Mouse (Mus musculus): ENCODE measurements around the gene Cd82. TPM values are rescaled to one million over a fixed set of nuclear protein-coding genes. Genes with fewer than 3 reads are reported as not detected.

Gene Cd82
- polyA plus RNA-seq, 1 experiment = 411 TPM

DNA sequence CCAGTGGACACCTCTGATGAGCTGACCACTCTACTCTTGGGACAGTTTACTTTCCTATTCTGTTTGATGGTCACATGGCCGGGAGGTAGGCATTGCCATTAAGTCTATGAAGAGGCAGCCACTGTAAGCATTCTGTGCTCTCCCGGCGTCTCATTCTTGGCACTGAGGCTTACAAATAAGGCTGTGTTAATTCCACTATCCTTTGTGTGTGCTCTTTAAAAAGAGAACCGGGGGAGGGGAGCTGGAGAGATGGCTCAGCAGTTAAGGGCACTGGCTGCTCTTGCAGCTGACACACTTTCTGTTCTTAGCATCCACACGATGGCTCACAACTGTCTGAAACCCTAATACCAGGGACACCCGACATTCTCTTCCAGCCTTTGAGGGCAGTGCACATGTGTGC lies 71.7 kb downstream of the Cd82 start:
- H3K36me3 ChIP-seq (ENCODE audit: control insufficient read depth, insufficient read depth) = no peaks in the 10 kb centered on the region
- peaks cover 49% of the 10 kb centered on the region for H3K27me3 ChIP-seq (ENCODE audit: control insufficient read depth, insufficient read depth, insufficient read length)
- H3K79me2 ChIP-seq (ENCODE audit: control insufficient read depth, insufficient read depth) = no peaks in the 10 kb centered on the region
- H3K4me2 ChIP-seq (ENCODE audit: low read depth) = no peak overlapping the region
- H3ac ChIP-seq (ENCODE audit: control insufficient read depth, insufficient read length) = no peak overlapping the region
- no peak for TF ChIP-seq POLR2AphosphoS2 (IDR thresholded peaks at IDR 0.05; ENCODE audit: insufficient read length, low read depth)
- TF ChIP-seq POLR2A (IDR thresholded peaks at IDR 0.05; ENCODE audit: insufficient read length, low read depth) = no peak
- no peak overlapping the region for H3K4me3 ChIP-seq

DNA sequence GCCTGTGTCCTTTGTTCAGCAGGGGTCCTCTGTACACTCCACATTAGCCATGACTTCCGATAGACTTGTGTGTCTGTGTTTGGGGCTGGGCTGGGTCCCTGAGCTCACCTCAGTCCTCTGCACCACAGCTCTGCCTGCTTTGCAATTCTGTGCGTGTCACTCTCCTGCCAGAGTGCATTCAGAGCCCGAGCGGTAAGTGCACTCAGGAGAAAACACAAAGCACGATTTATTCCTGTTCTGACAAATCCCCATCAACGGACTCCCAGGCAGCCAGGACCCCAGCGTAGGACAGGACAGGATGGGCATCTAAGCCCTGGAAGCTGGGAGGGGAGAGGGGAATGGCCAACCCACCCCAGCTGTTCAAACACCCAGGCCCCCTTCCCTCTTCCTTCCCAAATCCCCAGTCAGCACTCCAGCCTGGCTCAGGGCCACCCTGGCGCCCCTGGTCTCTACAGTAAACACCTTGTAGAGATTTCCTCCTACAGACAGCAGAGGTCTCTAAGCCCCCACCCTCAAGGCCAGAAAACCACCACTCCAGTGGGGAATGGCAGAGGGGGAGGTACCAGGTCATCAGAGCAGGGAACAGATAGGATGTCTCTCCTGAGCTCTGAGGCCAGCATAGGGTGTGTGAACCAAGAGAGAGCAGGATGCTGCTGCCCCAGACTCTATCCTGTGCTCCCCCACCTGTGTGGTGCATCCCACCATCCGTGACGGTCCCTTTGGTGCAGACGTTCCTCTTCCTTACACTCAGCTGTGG lies 72.6 kb downstream of the Cd82 start:
- Histone ChIP-seq H3ac (ENCODE audit: control insufficient read depth, insufficient read length) (no peak overlapping the region), H3K4me3 (no peak overlapping the region), H3K27me3 (ENCODE audit: control insufficient read depth, insufficient read depth, insufficient read length) (peaks cover 56% of the 10 kb centered on the region), H3K4me2 (ENCODE audit: low read depth) (no peak overlapping the region), H3K36me3 (ENCODE audit: control insufficient read depth, insufficient read depth) (no peaks in the 10 kb centered on the region), H3K79me2 (ENCODE audit: control insufficient read depth, insufficient read depth) (no peaks in the 10 kb centered on the region)
- TF ChIP-seq REST (IDR thresholded peaks at IDR 0.05; ENCODE audit: insufficient read depth, insufficient read length) (no peak), MYOD1 (IDR thresholded peaks at IDR 0.05; ENCODE audit: control insufficient read depth in 1 of 3, insufficient read length in 2 of 3, low read depth in 2 of 3) (no peak), USF1 (IDR thresholded peaks at IDR 0.05; ENCODE audit: low read depth) (no peak), POLR2AphosphoS2 (IDR thresholded peaks at IDR 0.05; ENCODE audit: insufficient read length, low read depth) (no peak), MYOG (IDR thresholded peaks at IDR 0.05; ENCODE audit: control insufficient read depth in 1 of 3, insufficient read depth in 1 of 3, insufficient read length in 2 of 3, low read depth in 2 of 3) (no peak), TCF3 (IDR thresholded peaks at IDR 0.05; ENCODE audit: insufficient read length, low read depth) (no peak), POLR2A (IDR thresholded peaks at IDR 0.05; ENCODE audit: insufficient read length, low read depth) (no peak), CEBPB (IDR thresholded peaks at IDR 0.05; ENCODE audit: insufficient read depth, poor library complexity, severe bottlenecking) (no peak), MAX (IDR thresholded peaks at IDR 0.05; ENCODE audit: low read depth) (no peak), E2F4 (IDR thresholded peaks at IDR 0.05; ENCODE audit: insufficient read depth) (no peak), SRF (IDR thresholded peaks at IDR 0.05; ENCODE audit: control insufficient read depth, insufficient read length, low read depth) (no peak), TCF12 (IDR thresholded peaks at IDR 0.05; ENCODE audit: insufficient read depth, poor library complexity, severe bottlenecking) (no peak)

DNA sequence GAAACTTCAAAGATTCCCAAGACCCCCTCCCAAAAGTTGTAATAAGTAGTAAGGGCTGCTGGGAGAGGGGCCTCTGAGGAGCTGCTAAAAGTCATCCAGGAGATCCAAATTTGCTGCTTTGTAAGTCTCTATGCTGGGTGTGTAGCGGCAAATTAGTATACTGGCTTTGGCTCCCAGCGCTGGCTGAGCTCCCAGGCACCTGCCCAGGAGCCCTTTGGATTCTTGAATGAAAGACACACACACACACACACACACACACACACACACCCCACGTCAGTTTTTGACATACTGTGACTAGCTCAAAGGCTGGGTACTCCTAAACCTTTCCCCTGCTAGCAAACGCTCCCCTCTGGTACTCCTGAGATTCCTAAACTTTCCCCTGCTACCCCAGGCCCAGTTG lies 76.0 kb downstream of the Cd82 start:
- H3K4me2 ChIP-seq (ENCODE audit: low read depth) = no peak overlapping the region
- H3K27me3 ChIP-seq (ENCODE audit: control insufficient read depth, insufficient read depth, insufficient read length) = peaks cover 60% of the 10 kb centered on the region
- no peak for TF ChIP-seq SRF (IDR thresholded peaks at IDR 0.05; ENCODE audit: control insufficient read depth, insufficient read length, low read depth)
- no peak for TF ChIP-seq POLR2A (IDR thresholded peaks at IDR 0.05; ENCODE audit: insufficient read length, low read depth)
- no peak for TF ChIP-seq MYOG (IDR thresholded peaks at IDR 0.05; ENCODE audit: control insufficient read depth in 1 of 3, insufficient read depth in 1 of 3, insufficient read length in 2 of 3, low read depth in 2 of 3)
- TF ChIP-seq TCF3 (IDR thresholded peaks at IDR 0.05; ENCODE audit: insufficient read length, low read depth) = no peak
- no peak for TF ChIP-seq CEBPB (IDR thresholded peaks at IDR 0.05; ENCODE audit: insufficient read depth, poor library complexity, severe bottlenecking)
- H3K4me3 ChIP-seq = no peak overlapping the region
- H3ac ChIP-seq (ENCODE audit: control insufficient read depth, insufficient read length) = no peak overlapping the region
- H3K36me3 ChIP-seq (ENCODE audit: control insufficient read depth, insufficient read depth) = no peaks in the 10 kb centered on the region
- no peaks in the 10 kb centered on the region for H3K79me2 ChIP-seq (ENCODE audit: control insufficient read depth, insufficient read depth)

DNA sequence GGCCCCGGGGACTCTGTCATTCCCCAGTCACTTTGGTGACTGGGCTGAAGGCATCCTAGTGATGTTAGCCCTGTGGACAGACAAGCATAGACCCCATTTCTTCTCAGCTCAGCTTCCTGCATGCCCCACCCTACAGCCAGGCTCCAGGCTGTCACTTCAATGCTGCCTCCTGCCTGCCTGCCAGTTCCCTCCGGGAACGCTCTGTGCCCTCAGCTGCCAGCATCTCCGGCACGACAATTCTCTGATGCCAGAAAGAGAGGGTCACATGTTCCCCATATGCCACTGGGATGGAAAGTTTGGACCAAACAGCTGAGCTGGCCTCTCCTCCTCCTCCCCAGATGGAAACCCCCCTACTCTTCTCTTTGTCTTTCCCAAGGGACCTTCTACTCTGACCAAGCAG lies 79.1 kb downstream of the Cd82 start:
- no peak for TF ChIP-seq MAX (IDR thresholded peaks at IDR 0.05; ENCODE audit: low read depth)
- TF ChIP-seq TCF3 (IDR thresholded peaks at IDR 0.05; ENCODE audit: insufficient read length, low read depth) = no peak
- TF ChIP-seq MYOG (IDR thresholded peaks at IDR 0.05; ENCODE audit: control insufficient read depth in 1 of 3, insufficient read depth in 1 of 3, insufficient read length in 2 of 3, low read depth in 2 of 3) = no peak
- no peak for TF ChIP-seq CEBPB (IDR thresholded peaks at IDR 0.05; ENCODE audit: insufficient read depth, poor library complexity, severe bottlenecking)
- no peak for TF ChIP-seq E2F4 (IDR thresholded peaks at IDR 0.05; ENCODE audit: insufficient read depth)
- no peak for TF ChIP-seq POLR2AphosphoS2 (IDR thresholded peaks at IDR 0.05; ENCODE audit: insufficient read length, low read depth)
- TF ChIP-seq TCF12 (IDR thresholded peaks at IDR 0.05; ENCODE audit: insufficient read depth, poor library complexity, severe bottlenecking) = no peak
- no peak for TF ChIP-seq REST (IDR thresholded peaks at IDR 0.05; ENCODE audit: insufficient read depth, insufficient read length)
- Histone ChIP-seq H3K27me3 (ENCODE audit: control insufficient read depth, insufficient read depth, insufficient read length) (peaks cover 30% of the 10 kb centered on the region), H3K36me3 (ENCODE audit: control insufficient read depth, insufficient read depth) (no peaks in the 10 kb centered on the region), H3K4me2 (ENCODE audit: low read depth) (no peak overlapping the region), H3ac (ENCODE audit: control insufficient read depth, insufficient read length) (no peak overlapping the region), H3K4me3 (no peak overlapping the region), H3K79me2 (ENCODE audit: control insufficient read depth, insufficient read depth) (no peaks in the 10 kb centered on the region)

DNA sequence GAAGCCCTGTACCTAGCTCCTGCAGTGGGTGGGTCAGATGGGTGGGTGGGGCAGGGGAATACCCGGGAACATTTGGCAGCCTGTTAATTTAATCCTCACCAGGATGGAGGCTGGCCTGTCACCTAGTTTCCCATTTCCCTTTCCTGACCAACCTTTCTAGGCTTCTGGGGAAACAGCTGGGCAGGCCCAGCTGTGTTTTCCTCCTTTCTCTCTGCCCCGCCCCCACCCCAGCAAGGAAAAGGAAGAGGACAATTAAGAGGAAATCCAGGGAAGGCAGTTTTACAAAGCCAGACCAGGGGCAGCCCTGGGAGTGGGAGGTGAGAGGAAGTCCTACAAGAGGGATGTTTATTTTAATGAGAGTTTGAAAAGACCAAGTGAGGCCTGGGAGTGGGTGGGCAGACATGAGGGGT lies 82.3 kb downstream of the Cd82 start:
- Histone ChIP-seq H3K27me3 (ENCODE audit: control insufficient read depth, insufficient read depth, insufficient read length) (peaks cover 21% of the 10 kb centered on the region), H3K36me3 (ENCODE audit: control insufficient read depth, insufficient read depth) (no peaks in the 10 kb centered on the region), H3K79me2 (ENCODE audit: control insufficient read depth, insufficient read depth) (no peaks in the 10 kb centered on the region), H3K4me3 (no peak overlapping the region), H3ac (ENCODE audit: control insufficient read depth, insufficient read length) (no peak overlapping the region), H3K4me2 (ENCODE audit: low read depth) (no peak overlapping the region)
- TF ChIP-seq MAX (IDR thresholded peaks at IDR 0.05; ENCODE audit: low read depth) = no peak
- TF ChIP-seq MYOG (IDR thresholded peaks at IDR 0.05; ENCODE audit: control insufficient read depth in 1 of 3, insufficient read depth in 1 of 3, insufficient read length in 2 of 3, low read depth in 2 of 3) = no peak
- TF ChIP-seq TCF3 (IDR thresholded peaks at IDR 0.05; ENCODE audit: insufficient read length, low read depth) = no peak
- no peak for TF ChIP-seq SRF (IDR thresholded peaks at IDR 0.05; ENCODE audit: control insufficient read depth, insufficient read length, low read depth)
- TF ChIP-seq REST (IDR thresholded peaks at IDR 0.05; ENCODE audit: insufficient read depth, insufficient read length) = no peak
- no peak for TF ChIP-seq POLR2A (IDR thresholded peaks at IDR 0.05; ENCODE audit: insufficient read length, low read depth)
- TF ChIP-seq CEBPB (IDR thresholded peaks at IDR 0.05; ENCODE audit: insufficient read depth, poor library complexity, severe bottlenecking) = no peak
- no peak for TF ChIP-seq USF1 (IDR thresholded peaks at IDR 0.05; ENCODE audit: low read depth)
- TF ChIP-seq TCF12 (IDR thresholded peaks at IDR 0.05; ENCODE audit: insufficient read depth, poor library complexity, severe bottlenecking) = no peak
- TF ChIP-seq E2F4 (IDR thresholded peaks at IDR 0.05; ENCODE audit: insufficient read depth) = no peak
- TF ChIP-seq POLR2AphosphoS2 (IDR thresholded peaks at IDR 0.05; ENCODE audit: insufficient read length, low read depth) = no peak
- no peak for TF ChIP-seq MYOD1 (IDR thresholded peaks at IDR 0.05; ENCODE audit: control insufficient read depth in 1 of 3, insufficient read length in 2 of 3, low read depth in 2 of 3)

Measured in myocyte (in vitro differentiated cells).